Mouse (Mus musculus): ENCODE measurements around the gene Olfr356.

Olfr356 gene

DNA sequence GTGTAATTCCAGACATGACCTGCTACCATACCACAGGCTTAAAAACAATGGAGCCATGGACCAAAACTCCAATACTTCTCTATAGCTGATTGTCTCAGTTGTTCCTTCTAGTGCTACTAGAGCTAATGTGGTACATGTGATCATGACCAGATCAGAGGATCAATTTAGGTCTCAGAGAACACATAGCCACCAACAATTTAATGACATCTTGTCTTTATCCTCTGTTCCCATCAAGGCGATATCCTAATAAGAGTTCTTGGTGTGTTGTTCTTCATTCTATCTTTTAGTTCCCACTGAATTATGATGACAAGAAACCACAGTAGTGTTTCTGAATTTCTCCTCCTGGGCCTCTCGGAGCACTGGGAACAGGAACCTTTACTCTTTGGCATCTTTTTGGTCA is at the start of gene Olfr356:
TSS of gene Olfr356 (plus strand) at position 301 of the 400 bp plus-strand sequence.
- DNase-seq, result no peak

DNA sequence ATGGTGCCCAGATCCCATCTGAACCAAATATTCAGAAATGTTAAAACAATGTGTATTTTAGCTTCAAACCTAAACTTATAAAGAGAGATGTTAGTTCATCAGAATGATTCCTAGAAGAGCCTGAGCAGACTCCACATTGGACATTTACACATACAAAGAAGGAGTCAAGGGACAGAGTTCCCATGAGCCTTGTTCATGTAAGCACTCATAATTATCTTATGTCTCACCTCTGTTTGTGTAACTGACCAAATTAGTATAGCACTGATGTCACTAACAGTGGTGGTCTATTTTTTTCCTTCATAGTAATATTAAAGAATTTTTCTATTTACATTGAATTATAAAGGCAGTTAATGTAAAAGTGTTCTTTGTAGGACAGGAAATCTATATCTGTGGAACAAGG is 44.1 kb upstream of the Olfr356 start, which contains the start of gene Olfr353:
TSS of gene Olfr353 (minus strand) at position 101 of the 400 bp plus-strand sequence.
- DNase-seq, result no peak

DNA sequence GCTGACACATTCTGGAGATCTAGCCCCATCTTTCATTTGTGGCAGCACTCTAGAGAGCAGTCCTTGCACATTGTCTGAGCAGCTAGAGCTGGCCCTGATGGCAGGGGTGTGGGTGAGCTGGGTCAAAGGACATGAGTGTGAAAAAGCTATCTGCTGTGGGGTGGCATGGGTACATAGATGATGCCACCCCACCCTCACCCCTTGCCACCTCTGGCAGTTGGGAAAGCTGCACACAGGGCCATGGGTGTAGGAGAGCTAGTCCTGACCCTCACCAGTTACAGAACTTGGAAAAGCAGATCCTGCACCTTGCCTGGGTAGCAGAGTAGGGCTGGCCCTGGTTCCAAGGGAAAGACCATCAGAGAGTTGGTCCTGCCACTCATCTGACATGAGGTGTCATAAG is 39.8 kb upstream of the Olfr356 start:
- DNase-seq, result no peak

DNA sequence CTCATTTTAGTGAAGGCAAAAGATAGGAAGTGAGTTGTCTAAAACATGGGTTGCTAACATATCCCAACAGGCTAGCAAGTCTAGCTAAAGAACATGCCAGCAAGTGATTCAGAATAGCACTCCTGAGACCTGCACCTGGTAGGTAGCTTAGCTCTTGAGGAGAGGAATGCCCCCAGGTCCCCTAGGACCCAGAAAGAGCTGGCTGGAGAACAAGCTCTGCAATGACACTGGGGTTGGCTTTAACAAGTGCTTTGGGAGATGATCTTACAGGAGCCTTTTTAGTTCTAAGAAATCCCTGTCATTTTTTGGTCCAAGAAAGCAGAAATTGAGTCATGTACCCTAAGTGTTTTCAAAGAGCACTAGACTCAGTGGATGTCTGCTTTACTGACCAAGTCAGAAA is 31.5 kb upstream of the Olfr356 start, which contains the start of gene Olfr354:
TSS of gene Olfr354 (plus strand) at position 301 of the 400 bp plus-strand sequence.
- DNase-seq, result no peak

DNA sequence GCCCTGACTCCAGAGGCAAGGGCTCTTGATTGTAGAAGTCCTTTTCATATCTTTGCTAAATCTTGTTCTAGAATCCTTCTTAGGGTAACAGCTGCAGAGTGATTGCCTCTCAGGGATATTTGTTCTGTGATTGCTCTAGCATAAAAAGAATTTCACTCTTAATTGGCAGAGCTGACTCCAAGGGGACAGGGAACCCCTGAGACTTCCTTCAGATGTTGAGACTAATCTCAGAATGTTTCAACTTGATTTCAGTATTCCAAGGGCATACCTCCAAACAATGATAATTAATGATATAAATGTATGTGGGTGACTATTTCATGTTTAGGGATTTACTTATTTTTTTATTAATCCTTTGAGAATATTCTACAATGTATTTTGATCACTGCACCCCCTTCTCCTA is 8.1 kb upstream of the Olfr356 start, which contains the start of gene Olfr355:
TSS of gene Olfr355 (minus strand) at position 101 of the 400 bp plus-strand sequence.
- DNase-seq, result no peak
